Mouse (Mus musculus): Measurements from ENCODE around the gene Pde7b. TPM values are rescaled to one million over a fixed set of nuclear protein-coding genes. Genes with fewer than 3 reads are reported as not detected.

Pde7b gene
- polyA plus RNA-seq, 1 experiment from 2014 or later, result 2.3 TPM

GRCm38 (mm10) chr10:20473505-20473904 lies 251.4 kb downstream of the Pde7b start:
- no peaks in the 10 kb centered on the region for H3K36me3 ChIP-seq (ENCODE audit: control insufficient read depth, insufficient read depth, low read length)
- 95% methylated on average over 5 of the region's 5 CpGs for WGBS
- H3K9ac ChIP-seq (ENCODE audit: low read depth, low read length), result no peak overlapping the region
- H3K27me3 ChIP-seq (ENCODE audit: control insufficient read depth, insufficient read depth, low read depth, low read length), result no peaks in the 10 kb centered on the region
- ATAC-seq, result no peak
- H3K9me3 ChIP-seq (replicated peaks; ENCODE audit: control insufficient read depth, low read length, poor library complexity, severe bottlenecking), result no peaks in the 10 kb centered on the region
- H3K4me2 ChIP-seq (ENCODE audit: low read length), result no peak overlapping the region
- H3K4me3 ChIP-seq (ENCODE audit: low read depth, low read length), result no peak overlapping the region
- H3K4me1 ChIP-seq (ENCODE audit: control insufficient read depth, insufficient read depth, low read length), result 0 out of 2 replicates have a peak, but pooled peaks cover 4% of the 10 kb centered on the region
- H3K27ac ChIP-seq (ENCODE audit: low read length), result no peak overlapping the region

- H3K9me3 ChIP-seq (replicated peaks; ENCODE audit: control insufficient read depth, low read length, poor library complexity, severe bottlenecking), result no peaks in the 10 kb centered on the region
- H3K4me3 ChIP-seq (ENCODE audit: low read depth, low read length), result no peak overlapping the region
- no peak for ATAC-seq
- no peaks in the 10 kb centered on the region for H3K36me3 ChIP-seq (ENCODE audit: control insufficient read depth, insufficient read depth, low read length)
- H3K4me1 ChIP-seq (ENCODE audit: control insufficient read depth, insufficient read depth, low read length), result 0 out of 2 replicates have a peak, but pooled peaks cover 4% of the 10 kb centered on the region
- no peaks in the 10 kb centered on the region for H3K27me3 ChIP-seq (ENCODE audit: control insufficient read depth, insufficient read depth, low read depth, low read length)
- H3K27ac ChIP-seq (ENCODE audit: low read length), result no peak overlapping the region
- H3K4me2 ChIP-seq (ENCODE audit: low read length), result no peak overlapping the region
- 89% methylated on average over 8 of the region's 8 CpGs for WGBS
- H3K9ac ChIP-seq (ENCODE audit: low read depth, low read length), result no peak overlapping the region
Observed at GRCm38 (mm10) chr10:20472007-20472406, 252.9 kb downstream of the Pde7b start.

GRCm38 (mm10) chr10:20464631-20465030 lies 260.2 kb downstream of the Pde7b start:
- no peaks in the 10 kb centered on the region for H3K4me1 ChIP-seq (ENCODE audit: control insufficient read depth, insufficient read depth, low read length)
- H3K36me3 ChIP-seq (ENCODE audit: control insufficient read depth, insufficient read depth, low read length), result no peaks in the 10 kb centered on the region
- no peak overlapping the region for H3K4me3 ChIP-seq (ENCODE audit: low read depth, low read length)
- H3K27me3 ChIP-seq (ENCODE audit: control insufficient read depth, insufficient read depth, low read depth, low read length), result no peaks in the 10 kb centered on the region
- ATAC-seq, result no peak
- WGBS, result 78% methylated on average over 3 of the region's 3 CpGs
- no peak overlapping the region for H3K9ac ChIP-seq (ENCODE audit: low read depth, low read length)
- H3K4me2 ChIP-seq (ENCODE audit: low read length), result no peak overlapping the region
- H3K9me3 ChIP-seq (replicated peaks; ENCODE audit: control insufficient read depth, low read length, poor library complexity, severe bottlenecking), result no peaks in the 10 kb centered on the region
- no peak overlapping the region for H3K27ac ChIP-seq (ENCODE audit: low read length)

GRCm38 (mm10) chr10:20463941-20464340 lies 260.9 kb downstream of the Pde7b start:
- 77% methylated on average over 1 of the region's 1 CpGs for WGBS
- no peak for ATAC-seq
- H3K27ac ChIP-seq (ENCODE audit: low read length), result no peak overlapping the region

GRCm38 (mm10) chr10:20462596-20462995 lies 262.3 kb downstream of the Pde7b start:
- Histone ChIP-seq H3K36me3 (ENCODE audit: control insufficient read depth, insufficient read depth, low read length) (no peaks in the 10 kb centered on the region), H3K27ac (ENCODE audit: low read length) (no peak overlapping the region), H3K4me3 (ENCODE audit: low read depth, low read length) (no peak overlapping the region), H3K4me1 (ENCODE audit: control insufficient read depth, insufficient read depth, low read length) (no peaks in the 10 kb centered on the region), H3K9me3 (replicated peaks; ENCODE audit: control insufficient read depth, low read length, poor library complexity, severe bottlenecking) (no peaks in the 10 kb centered on the region), H3K27me3 (ENCODE audit: control insufficient read depth, insufficient read depth, low read depth, low read length) (no peaks in the 10 kb centered on the region), H3K4me2 (ENCODE audit: low read length) (no peak overlapping the region), H3K9ac (ENCODE audit: low read depth, low read length) (no peak overlapping the region)
- no peak for ATAC-seq
- 79% methylated on average over 4 of the region's 4 CpGs for WGBS

More at GRCm38 (mm10) chr10:20463941-20464340, 260.9 kb downstream of the Pde7b start:
- Histone ChIP-seq H3K9me3 (replicated peaks; ENCODE audit: control insufficient read depth, low read length, poor library complexity, severe bottlenecking) (no peaks in the 10 kb centered on the region), H3K4me3 (ENCODE audit: low read depth, low read length) (no peak overlapping the region), H3K27me3 (ENCODE audit: control insufficient read depth, insufficient read depth, low read depth, low read length) (no peaks in the 10 kb centered on the region), H3K36me3 (ENCODE audit: control insufficient read depth, insufficient read depth, low read length) (no peaks in the 10 kb centered on the region), H3K4me1 (ENCODE audit: control insufficient read depth, insufficient read depth, low read length) (no peaks in the 10 kb centered on the region), H3K4me2 (ENCODE audit: low read length) (no peak overlapping the region), H3K9ac (ENCODE audit: low read depth, low read length) (no peak overlapping the region)

GRCm38 (mm10) chr10:20459657-20460350 lies 265.1 kb downstream of the Pde7b start:
- ATAC-seq, result no peak
- H3K27ac ChIP-seq (ENCODE audit: low read length), result no peak overlapping the region
- no peak overlapping the region for H3K4me3 ChIP-seq (ENCODE audit: low read depth, low read length)
- no peak overlapping the region for H3K9ac ChIP-seq (ENCODE audit: low read depth, low read length)
- H3K4me1 ChIP-seq (ENCODE audit: control insufficient read depth, insufficient read depth, low read length), result no peaks in the 10 kb centered on the region
- no peaks in the 10 kb centered on the region for H3K36me3 ChIP-seq (ENCODE audit: control insufficient read depth, insufficient read depth, low read length)
- H3K9me3 ChIP-seq (replicated peaks; ENCODE audit: control insufficient read depth, low read length, poor library complexity, severe bottlenecking), result no peaks in the 10 kb centered on the region
- 92% methylated on average over 7 of the region's 7 CpGs for WGBS
- no peaks in the 10 kb centered on the region for H3K27me3 ChIP-seq (ENCODE audit: control insufficient read depth, insufficient read depth, low read depth, low read length)
- H3K4me2 ChIP-seq (ENCODE audit: low read length), result no peak overlapping the region

- Histone ChIP-seq H3K9me3 (replicated peaks; ENCODE audit: control insufficient read depth, low read length, poor library complexity, severe bottlenecking) (no peaks in the 10 kb centered on the region), H3K4me1 (ENCODE audit: control insufficient read depth, insufficient read depth, low read length) (no peaks in the 10 kb centered on the region), H3K36me3 (ENCODE audit: control insufficient read depth, insufficient read depth, low read length) (no peaks in the 10 kb centered on the region), H3K9ac (ENCODE audit: low read depth, low read length) (no peak overlapping the region), H3K27ac (ENCODE audit: low read length) (no peak overlapping the region), H3K27me3 (ENCODE audit: control insufficient read depth, insufficient read depth, low read depth, low read length) (no peaks in the 10 kb centered on the region), H3K4me2 (ENCODE audit: low read length) (no peak overlapping the region), H3K4me3 (ENCODE audit: low read depth, low read length) (no peak overlapping the region)
- ATAC-seq, result no peak
- WGBS, result 86% methylated on average over 3 of the region's 3 CpGs
Observed at GRCm38 (mm10) chr10:20459160-20459559, 265.7 kb downstream of the Pde7b start.

GRCm38 (mm10) chr10:20454387-20455065 lies 270.4 kb downstream of the Pde7b start:
- 63% methylated on average over 6 of the region's 6 CpGs for WGBS
- Histone ChIP-seq H3K9me3 (replicated peaks; ENCODE audit: control insufficient read depth, low read length, poor library complexity, severe bottlenecking) (no peaks in the 10 kb centered on the region), H3K27me3 (ENCODE audit: control insufficient read depth, insufficient read depth, low read depth, low read length) (no peaks in the 10 kb centered on the region), H3K27ac (ENCODE audit: low read length) (no peak overlapping the region), H3K4me1 (ENCODE audit: control insufficient read depth, insufficient read depth, low read length) (no peaks in the 10 kb centered on the region), H3K36me3 (ENCODE audit: control insufficient read depth, insufficient read depth, low read length) (no peaks in the 10 kb centered on the region), H3K4me3 (ENCODE audit: low read depth, low read length) (no peak overlapping the region), H3K4me2 (ENCODE audit: low read length) (no peak overlapping the region), H3K9ac (ENCODE audit: low read depth, low read length) (no peak overlapping the region)
- ATAC-seq, result no peak

GRCm38 (mm10) chr10:20437428-20437827 lies 287.4 kb downstream of the Pde7b start:
- H3K27me3 ChIP-seq (ENCODE audit: control insufficient read depth, insufficient read depth, low read depth, low read length), result no peaks in the 10 kb centered on the region
- no peak overlapping the region for H3K4me2 ChIP-seq (ENCODE audit: low read length)
- no peak overlapping the region for H3K9ac ChIP-seq (ENCODE audit: low read depth, low read length)
- H3K9me3 ChIP-seq (replicated peaks; ENCODE audit: control insufficient read depth, low read length, poor library complexity, severe bottlenecking), result no peaks in the 10 kb centered on the region
- no peak overlapping the region for H3K27ac ChIP-seq (ENCODE audit: low read length)
- 97% methylated on average over 9 of the region's 9 CpGs for WGBS
- H3K4me3 ChIP-seq (ENCODE audit: low read depth, low read length), result no peak overlapping the region
- no peaks in the 10 kb centered on the region for H3K4me1 ChIP-seq (ENCODE audit: control insufficient read depth, insufficient read depth, low read length)
- no peak for ATAC-seq
- no peaks in the 10 kb centered on the region for H3K36me3 ChIP-seq (ENCODE audit: control insufficient read depth, insufficient read depth, low read length)

Data from midbrain, embryonic 16.5 days (tissue).